Mouse (Mus musculus): ENCODE data around the gene 0610040J01Rik. TPM values are rescaled to one million over a fixed set of nuclear protein-coding genes. Genes with fewer than 3 reads are reported as not detected.

Gene 0610040J01Rik
- polyA plus RNA-seq, 2 experiments from 2014 or later = not detected

Other genes starting within 250 kb of the 0610040J01Rik start
- under 1 TPM in 1 of 2 experiments, not detected in 1; 0.17 TPM for gene Nwd2, start 163.3 kb upstream of the 0610040J01Rik start, polyA plus RNA-seq (2017; shearing (Covaris generic))
- 1 to 10 TPM; 4.0 to 7.6 TPM for gene Rell1, start 156.5 kb downstream of the 0610040J01Rik start, polyA plus RNA-seq (2017; shearing (Covaris generic))